Mouse (Mus musculus): ENCODE results near the gene 2210016F16Rik.
"Not testable (repeated sequence)": the region's sequence is repeated elsewhere in the genome, so short reads cannot be mapped to it uniquely, and the experiment has no call there.

The 2210016F16Rik gene

DNA sequence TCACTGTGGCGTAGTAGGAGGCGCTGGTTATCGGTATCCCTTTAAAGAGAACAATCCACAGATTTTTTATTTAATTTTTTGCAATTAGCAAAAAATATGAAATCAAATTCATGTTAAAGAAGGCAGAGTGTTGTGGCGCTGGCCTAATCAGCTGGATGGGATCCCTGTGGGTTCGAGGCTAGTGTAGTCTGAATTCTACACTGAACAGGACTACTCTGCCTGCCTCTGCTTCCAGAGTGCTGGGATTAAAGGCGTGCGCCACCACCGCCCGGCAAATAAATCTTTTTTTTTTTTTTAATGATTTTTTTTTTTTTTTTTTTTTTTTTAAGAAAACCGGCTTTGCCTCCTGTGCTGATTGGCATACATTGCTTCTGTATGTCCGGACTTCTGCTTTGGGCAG lies 654 bp downstream of the 2210016F16Rik start:
- CTCF ChIA-PET = no interaction called here

DNA sequence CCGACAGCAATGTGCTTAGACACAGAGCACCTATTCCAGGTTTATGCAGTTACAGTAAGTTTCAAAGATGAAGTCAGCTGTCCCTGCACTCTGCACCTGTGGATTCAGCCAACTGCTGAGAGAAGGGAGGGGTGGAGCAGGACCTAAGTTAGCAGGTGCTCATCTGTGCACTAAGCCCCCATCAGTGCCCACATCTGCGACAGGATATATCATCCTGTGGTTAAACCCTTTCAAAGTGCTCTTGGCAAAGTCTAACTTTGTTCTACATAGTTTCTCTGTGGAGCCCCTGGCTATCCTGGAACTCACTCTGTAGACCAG lies 11.9 kb downstream of the 2210016F16Rik start:
- CTCF ChIA-PET = no interaction called here

DNA sequence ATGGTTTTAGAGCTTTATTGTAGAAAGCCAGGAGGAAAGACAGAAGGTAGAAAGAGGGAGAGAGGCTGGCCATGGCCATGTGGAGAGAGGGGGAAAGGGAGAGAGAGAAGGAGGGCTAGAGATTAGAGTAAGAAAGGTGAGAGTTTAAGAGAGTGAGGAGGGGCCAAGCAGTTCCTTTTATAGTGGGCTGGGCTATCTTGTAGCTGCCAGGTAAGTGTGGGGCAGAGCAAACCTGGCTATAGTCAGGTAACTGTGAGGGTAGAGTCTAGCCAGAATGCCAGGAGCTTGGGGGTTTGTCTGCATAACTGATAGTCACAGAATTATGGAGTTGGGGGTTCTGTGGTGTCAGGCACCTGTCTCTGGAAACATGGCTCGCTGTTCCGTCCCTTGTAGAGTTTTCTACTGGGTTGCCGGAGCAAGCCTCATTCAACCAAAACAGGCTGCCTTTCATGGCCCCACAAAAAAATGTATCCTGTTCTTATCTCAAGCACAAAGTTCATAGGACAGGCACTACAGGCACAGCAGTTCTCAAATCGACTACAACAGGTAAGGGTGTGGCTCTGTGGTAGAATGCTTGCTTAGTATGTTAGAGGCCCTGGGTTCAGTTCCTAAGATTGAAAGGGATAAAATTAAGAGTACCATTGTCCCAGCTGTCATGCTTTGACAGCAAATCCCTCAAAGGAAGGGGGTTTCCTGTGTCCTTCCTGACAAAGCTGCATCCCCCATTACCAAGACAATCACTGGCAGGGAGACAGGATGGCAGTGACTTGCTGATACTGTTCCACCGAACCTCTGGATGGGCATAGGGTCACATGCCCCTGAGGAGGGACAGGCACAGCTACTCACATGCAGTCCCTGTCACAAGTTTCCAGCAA lies 12.5 kb downstream of the 2210016F16Rik start:
- CTCF ChIA-PET = no interaction called here

DNA sequence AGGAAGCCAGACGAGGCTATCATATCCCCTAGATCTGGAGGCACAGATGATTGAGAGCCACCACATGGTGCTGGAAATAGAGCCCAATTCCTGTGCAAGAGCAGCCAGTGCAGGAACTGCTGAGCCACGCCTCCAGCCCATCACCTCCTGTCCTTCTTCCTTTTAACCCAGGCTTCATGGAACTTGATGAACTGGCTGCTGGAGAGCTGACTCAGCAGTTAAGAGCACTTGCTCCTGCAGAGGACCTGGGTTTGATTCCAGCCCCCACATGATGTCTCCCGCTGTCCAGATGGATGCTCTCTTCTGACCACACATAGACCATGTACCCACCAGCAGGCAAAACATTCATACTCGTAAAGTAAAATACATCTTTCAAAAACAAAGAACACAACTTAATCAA lies 16.2 kb downstream of the 2210016F16Rik start:
- CTCF ChIA-PET = no interaction called here

DNA sequence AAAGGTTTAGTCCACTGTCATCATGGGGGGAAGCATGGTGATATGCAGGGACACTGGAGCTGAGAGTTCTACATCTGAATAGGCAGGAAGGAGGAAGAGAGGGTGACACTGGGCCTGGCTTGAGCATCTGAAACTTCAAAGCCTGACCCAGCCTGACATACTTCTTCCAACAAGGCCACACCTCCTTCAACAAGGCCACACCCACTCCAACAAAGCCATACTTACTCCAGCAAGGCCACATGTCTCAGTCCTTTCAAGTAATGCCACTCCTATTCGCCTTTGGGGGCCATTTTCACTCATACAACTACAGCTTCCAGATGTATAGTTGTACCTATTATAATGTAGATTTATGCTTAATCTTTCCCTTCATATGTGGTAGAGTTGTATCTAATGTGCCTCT lies 17.4 kb downstream of the 2210016F16Rik start:
- CTCF ChIA-PET = interaction anchor here (0.7 kb wide), 1 partner anchor 171 kb away, joined by 4 read pairs; no protein-coding TSS in a partner anchor

GRCm38 (mm10) chr13:58366373-58366772 lies 18.7 kb downstream of the 2210016F16Rik start:
- CTCF ChIA-PET = no interaction called here

- CTCF ChIA-PET = not testable (repeated sequence)
Observed at GRCm38 (mm10) chr13:58365179-58365578, 19.8 kb downstream of the 2210016F16Rik start.

DNA sequence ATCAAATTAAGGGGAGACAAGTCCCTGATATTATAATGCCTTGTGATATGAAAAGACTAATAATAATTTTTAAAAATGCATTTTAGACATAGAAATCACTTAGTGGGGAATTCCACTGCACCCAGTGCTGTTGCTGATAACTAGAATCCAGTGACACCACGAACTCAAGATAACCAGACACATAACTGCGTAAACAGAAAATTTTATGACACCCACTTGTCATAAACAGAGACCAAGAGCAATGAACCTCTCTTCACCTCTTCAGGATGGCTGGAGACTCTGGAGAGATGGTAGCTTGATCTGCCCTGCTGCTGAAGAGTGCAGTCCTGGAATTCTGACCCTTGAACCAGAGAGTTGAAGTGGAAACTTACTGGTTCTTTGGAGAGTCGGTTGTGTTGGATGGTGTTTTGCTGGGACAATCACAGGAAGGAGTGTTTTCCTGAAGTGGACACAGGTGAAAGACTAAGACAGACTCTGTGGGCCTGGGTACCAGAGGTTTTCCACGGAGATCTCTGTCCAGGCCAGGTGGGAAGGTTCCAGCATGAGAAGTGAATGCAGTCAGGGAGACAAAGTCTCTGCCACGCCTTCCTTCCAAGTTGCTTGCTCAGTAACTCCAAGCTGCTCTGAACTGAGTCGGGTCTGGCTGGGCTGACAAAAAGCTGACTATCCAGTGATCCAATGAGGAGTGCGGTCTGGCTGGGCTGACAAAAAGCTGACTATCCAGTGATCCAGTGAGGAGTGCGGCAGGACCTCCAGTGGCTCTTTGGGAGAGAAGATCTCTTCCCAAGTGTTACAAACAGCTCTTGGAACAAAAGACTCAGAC lies 20.5 kb downstream of the 2210016F16Rik start:
- CTCF ChIA-PET = no interaction called here

- CTCF ChIA-PET = no interaction called here
Observed at GRCm38 (mm10) chr13:58359304-58359653, 25.7 kb downstream of the 2210016F16Rik start.

GRCm38 (mm10) chr13:58358629-58359303 lies 26.3 kb downstream of the 2210016F16Rik start, which contains the start of gene Kif27:
Gene Kif27, minus strand, starts transcription at chr13:58359122.
- CTCF ChIA-PET = no interaction called here

- CTCF ChIA-PET = interaction anchor here (0.7 kb wide), 1 partner anchor 1155 kb away, joined by 5 read pairs; no protein-coding TSS in a partner anchor
Observed at GRCm38 (mm10) chr13:58352996-58353395, 32.0 kb downstream of the 2210016F16Rik start.

DNA sequence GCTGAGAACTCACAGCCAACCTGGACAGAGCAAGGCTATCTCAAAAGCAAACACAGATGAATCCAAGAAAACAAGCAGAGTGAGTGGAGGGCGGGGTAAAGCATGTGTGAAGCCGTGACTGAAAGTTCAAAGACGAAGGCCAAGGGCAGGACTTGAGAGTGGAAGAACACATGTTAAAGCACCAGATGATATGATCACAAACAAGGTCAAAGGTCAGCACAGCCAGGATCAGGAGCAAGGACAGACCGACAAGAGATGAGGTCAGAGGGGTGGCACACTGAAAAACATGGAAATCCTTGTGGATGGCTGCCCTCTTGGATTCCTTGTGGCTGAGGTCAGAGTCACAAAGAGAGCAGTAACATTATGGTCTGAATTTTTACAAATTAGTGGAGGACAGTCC lies 34.4 kb downstream of the 2210016F16Rik start:
- CTCF ChIA-PET = no interaction called here

GRCm38 (mm10) chr13:58344505-58344904 lies 40.5 kb downstream of the 2210016F16Rik start:
- CTCF ChIA-PET = no interaction called here

DNA sequence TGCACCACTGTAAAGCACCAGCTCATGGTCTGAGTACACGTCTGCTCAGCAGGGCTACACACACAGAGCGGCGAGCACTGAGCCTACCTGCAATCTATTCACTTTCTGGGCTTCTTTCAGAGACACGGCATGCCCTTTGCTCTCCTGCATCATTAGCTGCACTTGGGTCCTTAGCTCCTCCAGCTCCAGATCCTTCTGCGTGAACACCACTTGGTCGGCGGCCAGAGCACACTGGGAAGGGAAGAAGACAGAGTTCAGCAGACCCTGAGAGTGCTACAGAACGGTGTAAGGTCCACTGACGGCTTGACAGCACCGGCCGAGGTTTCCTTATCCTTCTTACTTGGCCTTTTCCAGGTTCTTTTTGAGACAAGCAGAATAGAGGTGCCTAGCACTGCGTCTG lies 47.6 kb downstream of the 2210016F16Rik start:
- CTCF ChIA-PET = interaction anchor here (0.6 kb wide), 1 partner anchor 150 kb away, joined by 4 read pairs; no protein-coding TSS in a partner anchor

- CTCF ChIA-PET = no interaction called here
Observed at GRCm38 (mm10) chr13:58334116-58334515, 50.9 kb downstream of the 2210016F16Rik start.

All from spleen, embryonic (tissue).